Mouse (Mus musculus) induced T-regulatory cell, adult 2 months (primary cell): ENCODE measurements at regions not wholly inside any gene's neighbourhood (a gene's known extent, or its start where the extent isn't known, plus 50 kb on each side); places are given as distances from the start of the nearest gene placed in this dataset.

Source experiments
- DNase-seq: peaks from one replicate; pipeline ENCODE4 v3.0.0-alpha.2; 2012; ENCODE audit warnings: low read depth

DNA sequence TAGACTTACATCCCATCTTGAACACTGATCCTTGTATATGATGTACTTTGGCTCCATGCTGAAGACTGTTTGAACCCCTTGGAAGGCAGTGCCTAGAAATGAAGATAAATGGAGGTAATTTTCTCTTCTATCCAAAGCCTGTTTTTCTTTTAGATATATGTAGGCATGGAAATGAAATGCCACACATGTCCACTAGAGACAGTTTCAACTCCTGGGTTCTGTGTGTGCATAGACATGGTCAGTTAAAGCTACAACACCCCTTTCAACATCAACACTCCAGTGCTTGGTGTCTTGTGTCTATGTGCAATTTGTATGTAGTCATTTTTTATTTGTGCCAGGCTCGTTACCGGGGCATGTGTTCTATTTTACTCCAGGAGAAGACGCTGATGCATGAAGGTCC, 179.7 kb upstream of the Lpp start:
- no peak for DNase-seq

- no peak for DNase-seq
Observed at GRCm38 (mm10) chr16:24212702-24213101, 180.6 kb upstream of the Lpp start.

DNA sequence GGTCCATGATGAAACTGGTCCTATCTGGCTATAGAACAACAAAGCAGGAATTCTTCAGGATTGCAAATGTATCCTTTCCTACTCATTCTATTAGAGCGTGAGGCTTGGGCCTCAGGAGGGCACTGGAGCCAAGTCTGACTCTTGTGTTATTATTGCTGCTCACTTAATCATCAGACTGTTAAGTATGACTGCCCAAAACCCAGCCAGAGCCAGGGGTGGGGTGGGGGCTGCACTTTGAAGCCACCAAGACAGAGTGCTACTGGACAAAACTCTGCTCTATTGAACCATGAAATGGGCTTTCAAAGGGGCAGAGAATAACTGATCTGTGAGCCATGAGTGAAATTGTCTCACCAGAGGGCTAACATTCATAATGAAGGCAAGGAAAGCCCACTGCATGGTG, 181.7 kb upstream of the Lpp start:
- DNase-seq, result no peak

DNA sequence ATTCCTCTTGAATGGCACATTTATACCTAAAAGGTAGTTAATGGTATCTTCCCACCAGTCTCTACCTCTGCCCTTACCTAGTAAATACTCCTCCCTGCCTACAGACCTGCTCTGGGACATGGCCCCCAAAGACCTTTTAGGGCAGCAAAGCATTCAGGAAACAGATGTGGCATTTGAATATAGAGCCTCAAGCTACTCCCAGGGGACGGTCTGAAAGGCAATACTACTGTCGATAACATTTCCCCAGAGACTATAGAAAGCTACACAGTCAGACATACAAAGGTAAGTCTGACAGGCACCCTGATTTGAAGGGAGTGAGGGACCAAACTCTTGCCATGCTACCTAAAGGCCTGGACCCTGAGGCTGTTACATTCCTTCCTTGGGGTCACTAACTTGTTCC, 184.4 kb upstream of the Lpp start:
- DNase-seq, result no peak

GRCm38 (mm10) chr16:24208118-24208517, 185.2 kb upstream of the Lpp start:
- DNase-seq, result no peak

DNA sequence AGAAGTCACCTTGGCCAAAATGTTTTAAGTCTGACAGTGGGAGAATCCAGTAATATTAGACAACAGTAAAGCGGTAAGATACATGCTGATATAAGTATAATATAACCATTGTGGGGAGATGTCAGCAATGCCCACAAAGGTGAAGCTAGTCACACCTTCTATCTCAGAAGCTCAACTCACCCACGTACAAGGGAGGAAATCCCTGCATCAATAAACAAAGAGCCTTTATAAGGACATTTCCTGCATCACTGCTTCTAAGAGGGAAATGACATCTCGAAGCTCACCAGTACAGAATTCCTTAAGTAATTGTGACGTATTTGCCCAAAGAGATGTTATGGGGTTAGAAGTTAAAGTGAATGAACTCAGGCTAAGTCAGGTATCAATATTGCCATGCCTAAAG, 186.3 kb upstream of the Lpp start:
- no peak for DNase-seq

- no peak for DNase-seq
Observed at GRCm38 (mm10) chr16:24206461-24206861, 186.8 kb upstream of the Lpp start.

- no peak for DNase-seq
Observed at GRCm38 (mm10) chr16:24205594-24205993, 187.7 kb upstream of the Lpp start.

- no peak for DNase-seq
Observed at GRCm38 (mm10) chr16:24204064-24204730, 189.1 kb upstream of the Lpp start.

GRCm38 (mm10) chr16:24202653-24203052, 190.7 kb upstream of the Lpp start:
- DNase-seq, result no peak

DNA sequence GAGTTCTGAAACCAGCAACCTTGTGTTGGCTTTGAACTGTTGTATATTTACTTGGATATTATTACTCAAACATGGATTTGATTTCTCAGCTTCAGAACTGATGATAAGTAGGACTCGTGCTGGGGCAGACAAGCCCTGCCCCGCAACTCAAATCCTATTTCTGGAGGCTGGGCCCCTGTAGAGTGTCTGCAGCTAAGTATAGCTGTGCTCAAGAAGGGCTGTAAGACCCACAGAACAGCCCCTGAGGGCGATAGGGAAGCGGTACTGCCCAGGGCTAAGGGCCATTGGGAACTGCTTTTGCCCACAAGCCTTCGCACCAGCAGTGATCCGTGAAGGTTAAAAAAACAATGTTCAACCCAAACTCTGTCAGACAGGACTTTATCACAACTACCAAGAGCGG, 191.9 kb upstream of the Lpp start:
- no peak for DNase-seq

- DNase-seq, result no peak
Observed at GRCm38 (mm10) chr16:24200200-24200599, 193.1 kb upstream of the Lpp start.

GRCm38 (mm10) chr16:24199408-24200167, 193.7 kb upstream of the Lpp start:
- DNase-seq, result no peak

GRCm38 (mm10) chr16:24198291-24198690, 195.0 kb upstream of the Lpp start:
- DNase-seq, result no peak

- no peak for DNase-seq
Observed at GRCm38 (mm10) chr16:24197618-24198017, 195.7 kb upstream of the Lpp start.

GRCm38 (mm10) chr16:24193945-24194344, 199.4 kb upstream of the Lpp start:
- DNase-seq, result no peak

GRCm38 (mm10) chr16:24193251-24193873, 199.9 kb upstream of the Lpp start:
- peak; percentile 36 for DNase-seq

- no peak for DNase-seq
Observed at GRCm38 (mm10) chr16:24192013-24192412, 201.3 kb upstream of the Lpp start.

DNA sequence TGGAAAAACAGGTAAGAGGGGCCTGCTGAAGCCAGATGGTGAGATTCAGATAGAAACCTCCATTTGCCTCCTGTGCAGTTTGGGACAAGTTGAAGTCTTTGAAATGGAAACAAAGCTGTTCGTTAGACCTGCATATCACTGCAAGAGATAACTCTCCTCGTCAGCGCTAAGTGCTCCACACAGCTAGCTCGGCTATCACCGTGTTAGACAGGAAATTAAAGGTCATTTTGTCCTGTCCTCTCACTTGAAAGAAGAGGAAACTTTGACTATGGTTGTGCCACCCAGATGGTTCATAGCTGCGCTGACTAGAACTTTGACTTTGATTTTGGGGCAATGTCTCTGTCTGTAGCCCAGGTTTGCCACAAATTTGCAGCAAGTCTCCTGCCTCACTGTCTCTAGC, 198.5 kb upstream of the Bcl6 start:
- DNase-seq, result peak; percentile 67

- peak; percentile 34 for DNase-seq
Observed at GRCm38 (mm10) chr16:24185989-24186388, 197.3 kb upstream of the Bcl6 start.

DNA sequence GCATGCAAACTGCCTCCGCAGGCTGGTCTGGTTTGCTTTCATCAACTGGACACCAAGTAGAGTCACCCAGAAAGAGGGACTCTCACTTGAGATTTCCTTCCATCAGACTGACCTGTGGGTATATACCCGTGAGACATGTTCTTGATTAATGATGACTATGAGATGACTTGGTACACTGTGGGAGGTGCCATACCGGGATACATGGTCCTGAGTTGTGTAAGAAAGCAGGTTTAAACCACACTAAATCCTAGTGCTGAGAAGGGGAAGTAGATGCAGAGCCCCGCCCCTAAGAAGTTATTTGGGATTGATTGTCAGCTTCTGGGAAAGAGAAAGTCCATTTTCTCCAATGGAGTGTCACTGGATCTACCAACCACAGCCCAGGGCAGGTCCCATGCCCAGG, 196.2 kb upstream of the Bcl6 start:
- DNase-seq, result no peak

DNA sequence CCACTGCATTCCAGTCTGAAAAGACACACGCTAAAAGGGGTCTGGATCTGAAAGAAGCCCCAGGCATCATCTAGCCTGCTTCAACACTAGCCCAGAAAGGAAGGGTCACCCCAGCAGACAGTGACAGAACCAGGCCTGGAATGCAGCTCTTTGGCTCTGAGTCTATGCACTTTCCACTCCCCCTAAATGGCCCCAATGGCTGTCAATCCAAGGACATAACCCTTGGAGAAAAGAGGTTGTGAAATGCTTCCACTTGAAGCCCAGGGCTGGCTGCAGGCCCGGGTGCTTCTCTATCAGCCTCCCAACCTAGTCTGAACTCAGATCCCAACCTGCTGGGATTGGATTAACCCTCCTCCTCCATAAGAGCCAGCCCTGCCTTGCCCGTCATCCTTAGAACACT, 194.6 kb upstream of the Bcl6 start:
- no peak for DNase-seq

GRCm38 (mm10) chr16:24181388-24181787, 192.7 kb upstream of the Bcl6 start:
- no peak for DNase-seq
